Mouse (Mus musculus) frontal cortex, postnatal 25 days (tissue): ENCODE measurements around the gene Efnb2.

Experiments used
- DNase-seq, 2 experiments: peaks; one replicate each; pipeline ENCODE4 v3.0.0; 2022; ENCODE audit warnings: low spot score in 2 of 2

Efnb2 gene

DNA sequence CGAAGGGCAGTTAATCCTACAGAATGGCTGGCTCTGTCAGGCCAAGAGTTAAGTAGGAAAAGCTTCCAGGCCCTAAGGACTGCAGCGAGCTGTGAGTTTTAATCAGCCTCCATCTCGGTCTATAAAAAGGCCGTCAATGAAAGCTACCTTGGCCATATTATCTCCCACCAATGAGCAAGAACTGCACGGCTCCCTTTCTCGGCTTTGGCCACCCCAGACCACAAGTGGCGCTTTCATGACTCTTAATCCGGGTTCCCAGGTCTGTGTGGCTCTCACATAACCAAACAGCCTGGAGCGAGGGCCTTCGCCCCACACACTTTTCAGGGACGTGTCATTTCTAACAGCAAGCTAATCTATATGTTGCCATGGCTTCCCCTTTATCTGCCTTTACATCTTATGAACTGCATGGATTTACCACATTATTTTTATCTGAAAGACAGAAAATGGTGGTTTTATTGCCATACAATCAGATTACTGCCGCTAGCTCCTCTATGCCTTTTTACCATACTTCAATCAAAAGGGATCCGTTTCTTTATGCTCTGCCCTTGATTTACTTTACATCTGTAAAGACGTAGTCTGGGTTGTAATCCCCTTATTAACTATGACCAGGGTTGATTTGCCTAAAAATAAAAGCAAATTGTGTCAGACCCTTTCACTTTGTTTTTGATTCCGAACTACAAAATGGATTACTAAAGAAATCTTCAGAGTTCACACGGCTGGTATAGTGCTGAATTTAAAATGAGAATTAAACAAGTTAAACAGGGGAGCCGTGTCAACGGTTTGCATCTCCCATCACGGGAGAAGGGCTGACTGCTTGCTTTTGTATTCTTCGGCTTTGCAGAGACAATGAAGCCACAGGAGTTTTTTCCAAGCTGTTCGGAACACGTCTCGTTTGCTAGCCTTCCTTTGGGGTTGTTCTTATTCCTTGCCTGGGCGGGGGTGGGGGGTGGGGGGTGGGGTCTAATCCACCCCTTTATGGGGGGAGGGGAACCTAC lies 5.4 kb downstream of the Efnb2 start:
- DNase-seq: no peak

DNA sequence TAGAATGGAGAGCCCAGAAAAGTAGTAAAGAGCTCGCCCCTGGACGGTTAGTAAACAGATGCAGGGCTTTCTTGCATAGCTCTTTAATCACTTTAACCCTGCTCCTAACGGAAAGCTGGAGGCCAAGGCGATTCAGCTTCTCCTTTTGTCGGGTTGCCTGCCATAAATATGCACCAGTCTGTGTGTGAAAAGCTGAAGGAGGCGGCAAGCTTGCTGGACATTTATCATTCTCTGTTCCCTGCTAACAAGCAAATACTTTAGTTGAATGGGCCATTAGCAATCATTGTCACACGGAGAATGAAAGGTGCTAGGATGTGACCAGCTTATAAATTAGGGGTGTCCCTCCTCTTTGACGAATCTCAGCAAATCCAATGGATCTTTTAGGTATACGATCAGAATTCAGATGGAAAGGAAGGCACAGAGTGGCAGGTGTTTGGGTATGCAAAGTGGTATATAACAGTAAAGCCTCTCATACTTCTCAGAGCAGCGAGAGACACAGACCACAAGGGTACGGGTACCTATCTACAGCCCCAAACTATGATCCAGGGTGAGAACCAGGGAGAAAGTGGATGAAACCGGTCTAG lies 7.0 kb downstream of the Efnb2 start:
- no peak for DNase-seq

- DNase-seq: no peak
Measured at GRCm38 (mm10) chr8:8653343-8653742, 7.7 kb downstream of the Efnb2 start.

DNA sequence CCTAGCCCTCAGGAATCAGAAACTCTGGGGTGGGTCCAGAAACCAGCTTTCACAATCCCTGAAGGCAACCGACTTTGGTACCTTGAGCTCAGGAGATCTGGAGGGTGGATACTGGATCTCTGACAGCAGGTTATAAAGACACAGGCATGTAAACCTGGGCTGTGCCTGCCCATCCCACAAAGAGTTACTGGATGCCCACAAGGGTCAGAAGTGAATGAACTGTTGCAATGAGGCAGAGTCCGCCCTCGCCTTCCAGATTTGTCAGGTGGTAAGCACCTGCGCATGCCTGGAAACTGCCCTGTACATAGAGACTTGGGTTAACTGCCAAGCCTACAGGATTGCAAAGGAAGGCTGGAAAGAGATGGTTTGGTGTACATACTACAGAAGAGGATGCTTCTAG lies 8.7 kb downstream of the Efnb2 start:
- no peak for DNase-seq

GRCm38 (mm10) chr8:8649944-8650343 lies 11.1 kb downstream of the Efnb2 start:
- peak in 1 of 2 experiments; percentile 58 for DNase-seq

GRCm38 (mm10) chr8:8649536-8649935 lies 11.5 kb downstream of the Efnb2 start:
- no peak for DNase-seq

GRCm38 (mm10) chr8:8648686-8649085 lies 12.4 kb downstream of the Efnb2 start:
- DNase-seq: no peak

DNA sequence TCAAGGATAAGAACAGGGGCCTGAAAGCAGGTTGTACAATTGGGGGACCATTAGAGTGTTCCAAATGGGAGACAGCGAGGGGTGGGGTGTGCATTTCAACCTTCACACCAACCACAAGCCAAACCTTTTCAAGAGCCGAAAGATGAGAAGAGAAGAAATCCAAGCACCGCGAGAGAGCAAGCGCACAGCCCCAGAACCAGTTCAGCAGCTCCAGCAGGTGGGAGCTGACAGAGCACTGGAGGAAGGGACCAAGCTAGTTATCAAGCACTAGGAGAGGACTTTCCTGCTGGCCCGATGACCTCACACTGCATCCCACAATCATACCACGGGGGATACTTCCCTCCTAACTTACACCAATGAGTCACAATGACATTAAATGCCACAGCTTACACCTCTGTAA lies 13.2 kb downstream of the Efnb2 start:
- no peak for DNase-seq

GRCm38 (mm10) chr8:8647319-8647718 lies 13.7 kb downstream of the Efnb2 start:
- DNase-seq: no peak

- DNase-seq: no peak
Measured at GRCm38 (mm10) chr8:8644160-8644915, 16.7 kb downstream of the Efnb2 start.

- DNase-seq: no peak
Measured at GRCm38 (mm10) chr8:8640264-8640588, 20.8 kb downstream of the Efnb2 start.

DNA sequence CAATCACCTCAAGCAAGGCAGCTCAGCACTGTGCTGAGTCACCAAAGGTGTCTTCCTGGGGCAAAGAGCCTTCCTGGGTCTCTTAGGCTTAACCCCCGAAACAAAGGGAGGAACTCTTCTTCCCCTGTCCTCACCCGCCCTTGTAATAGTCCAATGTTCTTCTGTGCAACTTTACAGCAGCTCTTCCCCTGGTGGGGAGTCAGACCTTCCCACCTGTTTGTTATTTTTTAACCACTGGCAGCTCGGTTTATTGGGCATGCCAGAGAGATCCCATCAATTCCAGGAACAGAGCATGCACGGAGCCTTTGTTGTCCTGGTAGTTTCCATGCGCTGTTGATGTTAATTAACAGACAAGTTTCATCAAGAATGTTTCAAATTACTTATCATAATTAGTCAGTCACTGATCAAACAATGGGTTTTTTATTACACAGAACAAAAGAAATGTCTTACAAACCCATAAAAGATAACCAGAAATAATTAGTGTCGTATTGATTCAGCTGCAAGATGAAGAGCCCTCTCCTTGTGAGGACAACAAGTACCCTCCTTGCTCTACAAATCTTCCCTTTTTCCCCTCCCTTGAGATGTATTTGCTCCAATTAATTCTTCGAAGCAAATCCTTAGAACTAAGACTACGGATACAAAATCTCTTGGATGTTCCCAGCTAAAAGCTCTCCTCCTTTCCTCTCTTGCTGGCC lies 21.3 kb downstream of the Efnb2 start:
- no peak for DNase-seq

GRCm38 (mm10) chr8:8631394-8631793 lies 29.6 kb downstream of the Efnb2 start:
- no peak for DNase-seq

GRCm38 (mm10) chr8:8624017-8624416 lies 37.0 kb downstream of the Efnb2 start:
- DNase-seq: no peak

DNA sequence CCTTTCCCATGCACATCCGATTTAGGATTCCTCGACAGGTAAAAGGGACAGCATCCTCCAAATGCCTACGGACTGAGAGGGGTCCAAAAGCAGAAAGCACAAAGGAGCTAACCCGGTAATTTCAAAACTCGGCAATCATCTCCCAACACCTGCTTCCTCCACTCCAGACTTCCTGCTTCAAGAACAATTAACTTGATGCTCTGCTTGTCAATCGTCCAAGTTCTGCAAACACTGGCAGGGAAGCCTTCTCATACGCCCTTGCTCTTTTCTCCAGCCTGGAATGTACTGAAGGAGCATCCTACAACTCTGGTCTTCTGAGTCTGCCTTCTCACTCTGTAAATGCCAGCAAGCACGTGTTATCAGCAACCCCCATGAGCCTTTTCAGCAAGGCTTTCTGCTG lies 37.6 kb downstream of the Efnb2 start:
- DNase-seq: no peak

DNA sequence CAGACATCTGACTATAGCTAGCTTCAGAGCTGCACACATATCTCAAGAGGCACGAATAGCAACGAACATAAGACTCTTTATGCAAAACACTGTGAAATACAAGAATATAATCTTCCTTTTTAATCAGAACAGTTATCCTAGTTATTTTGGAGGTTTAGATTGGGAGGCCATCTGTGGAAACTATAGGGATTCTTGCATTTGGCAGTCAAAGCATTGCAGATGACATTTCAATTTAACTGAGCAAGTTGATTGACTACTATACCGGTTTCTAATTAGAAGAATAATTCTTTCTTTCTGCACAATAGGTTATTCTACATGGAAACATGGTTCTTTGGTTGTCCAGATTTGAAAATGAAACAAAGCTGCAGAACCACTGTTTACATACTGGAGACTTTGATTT lies 38.6 kb downstream of the Efnb2 start:
- no peak for DNase-seq

GRCm38 (mm10) chr8:8622031-8622430 lies 39.0 kb downstream of the Efnb2 start:
- no peak for DNase-seq

DNA sequence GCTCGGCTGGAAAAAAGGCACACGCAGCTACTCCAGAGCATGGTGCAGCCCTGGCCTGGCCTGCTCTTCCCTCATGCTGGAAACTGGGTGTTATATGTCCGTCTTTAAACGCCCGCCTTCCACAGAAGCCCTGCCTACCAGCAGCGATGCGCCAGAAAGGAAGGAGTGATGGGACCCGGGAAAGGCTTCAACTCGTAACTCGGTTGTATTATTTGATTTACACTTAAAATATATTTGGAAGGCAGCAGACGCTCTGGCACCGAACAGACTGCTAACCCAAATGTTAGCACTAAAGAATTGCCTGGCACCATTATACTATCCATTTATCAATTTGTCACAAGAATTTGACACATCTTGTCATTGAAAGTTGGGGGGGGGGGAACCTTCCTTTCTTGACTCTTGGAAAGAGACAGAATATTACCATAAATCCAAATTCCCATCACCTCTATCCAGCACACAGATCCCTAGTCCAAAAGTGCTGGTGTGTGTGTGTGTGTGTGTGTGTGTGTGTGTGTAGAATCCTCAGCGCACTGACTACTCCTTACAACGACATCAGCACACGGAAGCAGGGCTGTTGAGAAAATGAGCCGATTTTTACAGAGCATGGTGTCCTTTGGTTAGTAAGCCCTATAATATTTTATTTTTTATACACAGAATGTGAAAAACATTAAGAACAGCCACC lies 39.7 kb downstream of the Efnb2 start:
- DNase-seq: no peak

DNA sequence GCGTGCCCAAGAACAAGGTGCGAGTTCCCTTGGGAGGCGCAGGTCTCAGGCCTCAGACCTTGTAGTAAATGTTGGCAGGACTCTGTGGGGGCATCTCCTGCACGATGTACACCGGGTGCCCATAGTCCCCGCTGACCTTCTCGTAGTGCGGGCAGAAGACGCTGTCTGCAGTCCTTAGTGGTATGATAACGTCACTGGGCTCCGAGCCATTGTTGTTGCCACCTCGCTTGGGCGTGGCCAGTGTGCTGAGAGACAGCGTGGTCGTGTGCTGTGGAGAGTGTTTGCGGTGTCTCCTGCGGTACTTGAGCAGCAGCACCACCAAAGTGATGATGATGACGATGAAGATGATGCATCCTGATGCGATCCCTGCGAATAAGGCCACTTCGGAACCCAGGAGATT lies 40.5 kb downstream of the Efnb2 start:
- DNase-seq: no peak

- DNase-seq: no peak
Measured at GRCm38 (mm10) chr8:8619221-8620194, 41.5 kb downstream of the Efnb2 start.
